ENCODE assay signal across 27 mouse cellular contexts in the genomic region with DNA sequence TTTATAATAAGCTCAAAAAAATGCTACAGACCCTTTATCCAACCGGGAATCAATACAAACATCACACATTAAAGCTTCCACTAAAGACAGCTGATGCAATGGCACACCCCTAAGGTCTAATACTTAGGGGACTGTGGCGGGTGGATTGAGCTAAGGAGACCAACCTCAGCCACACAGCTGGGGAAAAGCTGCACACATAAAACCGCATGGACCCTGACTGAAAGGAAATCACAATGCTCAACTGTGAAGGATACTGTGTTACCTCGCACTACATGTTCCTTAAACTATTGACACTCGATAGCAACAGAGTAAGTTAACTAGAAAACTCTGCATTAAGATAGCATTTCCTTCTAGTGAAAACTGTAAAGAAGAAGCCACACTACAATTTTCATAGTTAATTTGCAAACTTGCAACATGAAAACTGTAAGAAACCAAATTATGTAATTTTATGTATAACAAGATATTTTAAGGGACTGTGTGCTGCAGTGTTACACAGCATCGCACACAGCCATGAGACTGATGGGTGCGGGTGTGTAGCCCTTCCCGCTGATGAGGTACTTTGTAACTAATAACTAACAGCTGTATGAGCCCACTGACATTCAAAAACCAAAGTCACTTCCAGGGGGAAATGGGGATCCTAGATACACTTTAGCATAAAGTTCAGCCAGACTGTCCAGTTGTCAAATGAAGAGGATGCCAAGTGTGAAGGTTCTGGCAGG. TPM values are rescaled to one million over a fixed set of nuclear protein-coding genes. Genes with fewer than 3 reads are reported as not detected.
A peak's percentile ranks its signal among the peaks of the same experiment; 100 is the strongest.
DNase-seq lines count a peak whose midpoint lies in the region; ATAC-seq lines count a peak whose summit lies in the region.
"Had no signal": no experiment of that assay in that cellular context is flagged by ENCODE, and none has a peak within 500 bp of the region (broad histone marks: within the 10 kb centered on the region; RNA-seq: fewer than 3 reads in every experiment).

No protein-coding gene starts in this region.

- 56% methylated on average over 8 of the region's 8 CpGs for WGBS in embryonic facial prominence, embryonic 13.5 days
- 83% methylated on average over 8 of the region's 8 CpGs for WGBS in embryonic facial prominence, embryonic 10.5 days
- WGBS in limb, embryonic 13.5 days, result 51% methylated on average over 8 of the region's 8 CpGs
- WGBS in limb, embryonic 10.5 days, result 84% methylated on average over 8 of the region's 8 CpGs
- 55% methylated on average over 8 of the region's 8 CpGs for WGBS in embryonic facial prominence, embryonic 14.5 days
- 41% methylated on average over 8 of the region's 8 CpGs for whole genome bisulfite sequencing in limb, embryonic 15.5 days

- H3K9me3 ChIP-seq in embryonic facial prominence, embryonic 13.5 days, result no peaks in the 10 kb centered on the region
- H3K9me3 ChIP-seq in embryonic facial prominence, embryonic 10.5 days, result no peaks in the 10 kb centered on the region
- H3K9me3 ChIP-seq in limb, embryonic 13.5 days, result no peaks in the 10 kb centered on the region
- H3K9me3 ChIP-seq in limb, embryonic 10.5 days (replicated peaks), result no peaks in the 10 kb centered on the region
- H3K9me3 ChIP-seq in embryonic facial prominence, embryonic 14.5 days (ENCODE audit: control insufficient read depth, low read length), result no peaks in the 10 kb centered on the region
- H3K9me3 ChIP-seq in limb, embryonic 15.5 days, result no peaks in the 10 kb centered on the region
- H3K9me3 ChIP-seq: embryonic facial prominence, embryonic 12.5 days; heart, embryonic 15.5 days; hindbrain, embryonic 10.5 days; hindbrain, embryonic 13.5 days had no signal

- H3K4me3 ChIP-seq in embryonic facial prominence, embryonic 13.5 days, result no peak overlapping the region
- no peak overlapping the region for H3K4me3 ChIP-seq in embryonic facial prominence, embryonic 10.5 days
- no peak overlapping the region for H3K4me3 ChIP-seq in limb, embryonic 13.5 days
- no peak overlapping the region for H3K4me3 ChIP-seq in limb, embryonic 10.5 days
- H3K4me3 ChIP-seq in embryonic facial prominence, embryonic 14.5 days (ENCODE audit: low read depth, low read length), result no peak overlapping the region
- H3K4me3 ChIP-seq in limb, embryonic 15.5 days, result no peak overlapping the region
- H3K4me3 ChIP-seq: embryonic facial prominence, embryonic 12.5 days; heart, embryonic 15.5 days; hindbrain, embryonic 10.5 days; hindbrain, embryonic 13.5 days had no signal

- peaks cover 17% of the 10 kb centered on the region for H3K36me3 ChIP-seq in embryonic facial prominence, embryonic 13.5 days
- H3K36me3 ChIP-seq in embryonic facial prominence, embryonic 10.5 days (replicated peaks), result peaks cover 29% of the 10 kb centered on the region
- H3K36me3 ChIP-seq in limb, embryonic 13.5 days, result peaks cover 21% of the 10 kb centered on the region
- peaks cover 21% of the 10 kb centered on the region for H3K36me3 ChIP-seq in limb, embryonic 10.5 days
- peaks cover 18% of the 10 kb centered on the region for H3K36me3 ChIP-seq in embryonic facial prominence, embryonic 14.5 days (ENCODE audit: control insufficient read depth, insufficient read depth, low read length)
- peaks cover 10% of the 10 kb centered on the region; the same call in 1 of the 2 replicates for H3K36me3 ChIP-seq in limb, embryonic 15.5 days

- ATAC-seq in embryonic facial prominence, embryonic 13.5 days (ENCODE audit: insufficient number of reproducible peaks, insufficient read depth, low FRiP score, low TSS enrichment, low read depth), result no peak
- ATAC-seq in limb, embryonic 13.5 days (ENCODE audit: low FRiP score, low read depth), result peak; percentile 66
- ATAC-seq in embryonic facial prominence, embryonic 14.5 days (ENCODE audit: low read depth), result no peak
- ATAC-seq in limb, embryonic 15.5 days (ENCODE audit: insufficient number of reproducible peaks, low FRiP score, low TSS enrichment, low read depth), result no peak
- ATAC-seq: activated CD4-positive, CD25-positive, alpha-beta regulatory T cell, adult 4 months; forebrain, embryonic 14.5 days; forebrain, postnatal 0 days; hindbrain, embryonic 16.5 days had no signal

- peaks cover 4% of the 10 kb centered on the region; the same call in 1 of the 2 replicates for H3K4me1 ChIP-seq in embryonic facial prominence, embryonic 13.5 days
- H3K4me1 ChIP-seq in embryonic facial prominence, embryonic 10.5 days, result no peaks in the 10 kb centered on the region
- 0 out of 2 replicates have a peak, but pooled peaks cover 4% of the 10 kb centered on the region for H3K4me1 ChIP-seq in limb, embryonic 13.5 days
- no peaks in the 10 kb centered on the region for H3K4me1 ChIP-seq in limb, embryonic 10.5 days
- peaks cover 3% of the 10 kb centered on the region; the same call in 1 of the 2 replicates for H3K4me1 ChIP-seq in embryonic facial prominence, embryonic 14.5 days (ENCODE audit: control insufficient read depth, insufficient read depth, low read length)
- H3K4me1 ChIP-seq in limb, embryonic 15.5 days, result 0 out of 2 replicates have a peak, but pooled peaks cover 4% of the 10 kb centered on the region
- H3K4me1 ChIP-seq: embryonic facial prominence, embryonic 12.5 days; heart, embryonic 15.5 days; hindbrain, embryonic 10.5 days; hindbrain, embryonic 13.5 days had no signal

- H3K4me2 ChIP-seq in embryonic facial prominence, embryonic 13.5 days, result no peak overlapping the region
- H3K4me2 ChIP-seq in limb, embryonic 13.5 days (replicated peaks), result no peak overlapping the region
- no peak overlapping the region for H3K4me2 ChIP-seq in embryonic facial prominence, embryonic 14.5 days (ENCODE audit: low read depth, low read length)
- no peak overlapping the region for H3K4me2 ChIP-seq in limb, embryonic 15.5 days
- H3K4me2 ChIP-seq: embryonic facial prominence, embryonic 12.5 days; heart, embryonic 11.5 days; heart, embryonic 15.5 days; hindbrain, embryonic 13.5 days had no signal

- peak overlapping the region; percentile 39; the same call in 1 of the 2 replicates for H3K27ac ChIP-seq in embryonic facial prominence, embryonic 13.5 days
- no peak overlapping the region for H3K27ac ChIP-seq in embryonic facial prominence, embryonic 10.5 days (replicated peaks)
- H3K27ac ChIP-seq in limb, embryonic 13.5 days, result peak overlapping the region; percentile 16; the same call in 1 of the 2 replicates
- no peak overlapping the region for H3K27ac ChIP-seq in limb, embryonic 10.5 days
- no peak overlapping the region for H3K27ac ChIP-seq in embryonic facial prominence, embryonic 14.5 days (replicated peaks; ENCODE audit: low read depth, low read length)
- peak overlapping the region; percentile 33 for H3K27ac ChIP-seq in limb, embryonic 15.5 days
- H3K27ac ChIP-seq: embryonic facial prominence, embryonic 12.5 days; heart, embryonic 15.5 days; hindbrain, embryonic 10.5 days; hindbrain, embryonic 13.5 days had no signal

- DNase-seq in embryonic facial prominence, embryonic 10.5 days (ENCODE audit: low spot score), result no peak
- no peak for DNase-seq in limb, embryonic 10.5 days (ENCODE audit: low spot score)
- peak; percentile 24 for DNase-seq in embryonic facial prominence, embryonic 14.5 days (ENCODE audit: low spot score)
- DNase-seq in testis, postnatal 10 days (ENCODE audit: low spot score), result no peak
- DNase-seq: adrenal gland, adult 8-10 months; adrenal gland, postnatal 25 days; cerebellum, adult 11-12 months; cerebellum, adult 8-10 months; cerebellum, postnatal 10 days; cerebellum, postnatal 36 days; embryo, embryonic 11 days; forebrain, postnatal 0 days; gastrocnemius, postnatal 10 days; gastrocnemius, postnatal 36 days; heart, postnatal 10 days; heart, postnatal 36 days had no signal

- no peak overlapping the region for H3K9ac ChIP-seq in embryonic facial prominence, embryonic 13.5 days
- H3K9ac ChIP-seq in limb, embryonic 13.5 days, result no peak overlapping the region
- H3K9ac ChIP-seq in embryonic facial prominence, embryonic 14.5 days (ENCODE audit: low read depth, low read length), result no peak overlapping the region
- no peak overlapping the region for H3K9ac ChIP-seq in limb, embryonic 15.5 days
- H3K9ac ChIP-seq: embryonic facial prominence, embryonic 12.5 days; forebrain, postnatal 0 days; heart, embryonic 15.5 days; hindbrain, embryonic 13.5 days had no signal

- no peaks in the 10 kb centered on the region for H3K27me3 ChIP-seq in embryonic facial prominence, embryonic 13.5 days
- no peaks in the 10 kb centered on the region for H3K27me3 ChIP-seq in embryonic facial prominence, embryonic 10.5 days (replicated peaks; ENCODE audit: low read depth, poor library complexity, severe bottlenecking)
- no peaks in the 10 kb centered on the region for H3K27me3 ChIP-seq in limb, embryonic 13.5 days
- H3K27me3 ChIP-seq in limb, embryonic 10.5 days (ENCODE audit: low read depth, poor library complexity, severe bottlenecking), result no peaks in the 10 kb centered on the region
- no peaks in the 10 kb centered on the region for H3K27me3 ChIP-seq in embryonic facial prominence, embryonic 14.5 days (replicated peaks; ENCODE audit: control insufficient read depth, insufficient read depth, low read length)
- no peaks in the 10 kb centered on the region for H3K27me3 ChIP-seq in limb, embryonic 15.5 days
- H3K27me3 ChIP-seq: embryonic facial prominence, embryonic 12.5 days; heart, embryonic 15.5 days; hindbrain, embryonic 13.5 days had no signal

RNA-seq across cellular contexts. Expression of a gene that starts 14.8 kb away (rescaled TPM):
- polyA plus RNA-seq in embryonic facial prominence, embryonic 13.5 days (2015; fragmentation: Nextera tagmentation; extraction: Ambion mirVana), result 35.9 and 49.5 TPM in 2 replicates
- 21.3 and 22.2 TPM in 2 replicates for polyA plus RNA-seq in embryonic facial prominence, embryonic 10.5 days (2016; fragmentation: Nextera tagmentation; extraction: Ambion mirVana)
- 30.8 and 33.6 TPM in 2 replicates for polyA plus RNA-seq in limb, embryonic 13.5 days (2015; fragmentation: Nextera tagmentation; extraction: Ambion mirVana)
- polyA plus RNA-seq in limb, embryonic 10.5 days (2016; fragmentation: Nextera tagmentation; extraction: Ambion mirVana), result 15.6 and 21.5 TPM in 2 replicates
- 35.1 and 47.1 TPM in 2 replicates for polyA plus RNA-seq in embryonic facial prominence, embryonic 14.5 days (2014; fragmentation: Nextera tagmentation; extraction: Ambion mirVana)
- 30.7 and 37.1 TPM in 2 replicates for polyA plus RNA-seq in limb, embryonic 15.5 days (2015; fragmentation: Nextera tagmentation; extraction: Ambion mirVana)

RNA-seq across cellular contexts. Expression of a gene that starts 14.9 kb away (rescaled TPM):
- 8.2 and 11.1 TPM in 2 replicates for polyA plus RNA-seq in embryonic facial prominence, embryonic 13.5 days (2015; fragmentation: Nextera tagmentation; extraction: Ambion mirVana)
- polyA plus RNA-seq in embryonic facial prominence, embryonic 10.5 days (2016; fragmentation: Nextera tagmentation; extraction: Ambion mirVana), result 4.7 and 6.2 TPM in 2 replicates
- polyA plus RNA-seq in limb, embryonic 13.5 days (2015; fragmentation: Nextera tagmentation; extraction: Ambion mirVana), result 10.2 and 10.9 TPM in 2 replicates
- 2.0 and 3.7 TPM in 2 replicates for polyA plus RNA-seq in limb, embryonic 10.5 days (2016; fragmentation: Nextera tagmentation; extraction: Ambion mirVana)
- polyA plus RNA-seq in embryonic facial prominence, embryonic 14.5 days (2014; fragmentation: Nextera tagmentation; extraction: Ambion mirVana), result 9.0 and 9.7 TPM in 2 replicates
- 10.7 TPM in 2 replicates for polyA plus RNA-seq in limb, embryonic 15.5 days (2015; fragmentation: Nextera tagmentation; extraction: Ambion mirVana)

RNA-seq across cellular contexts. Expression of a gene that starts 15.1 kb away (rescaled TPM):
- polyA plus RNA-seq in embryonic facial prominence, embryonic 13.5 days (2015; fragmentation: Nextera tagmentation; extraction: Ambion mirVana), result 48.3 and 50.7 TPM in 2 replicates
- polyA plus RNA-seq in embryonic facial prominence, embryonic 10.5 days (2016; fragmentation: Nextera tagmentation; extraction: Ambion mirVana), result 50.4 and 52.9 TPM in 2 replicates
- 51.7 and 52.7 TPM in 2 replicates for polyA plus RNA-seq in limb, embryonic 13.5 days (2015; fragmentation: Nextera tagmentation; extraction: Ambion mirVana)
- 46.7 and 54.3 TPM in 2 replicates for polyA plus RNA-seq in limb, embryonic 10.5 days (2016; fragmentation: Nextera tagmentation; extraction: Ambion mirVana)
- 37.8 and 40.0 TPM in 2 replicates for polyA plus RNA-seq in embryonic facial prominence, embryonic 14.5 days (2014; fragmentation: Nextera tagmentation; extraction: Ambion mirVana)
- polyA plus RNA-seq in limb, embryonic 15.5 days (2015; fragmentation: Nextera tagmentation; extraction: Ambion mirVana), result 42.2 and 44.0 TPM in 2 replicates

RNA-seq across cellular contexts. Expression of a gene that starts 24.7 kb away (rescaled TPM):
- polyA plus RNA-seq in embryonic facial prominence, embryonic 13.5 days (2015; fragmentation: Nextera tagmentation; extraction: Ambion mirVana), result 303 and 307 TPM in 2 replicates
- 310 and 312 TPM in 2 replicates for polyA plus RNA-seq in embryonic facial prominence, embryonic 10.5 days (2016; fragmentation: Nextera tagmentation; extraction: Ambion mirVana)
- polyA plus RNA-seq in limb, embryonic 13.5 days (2015; fragmentation: Nextera tagmentation; extraction: Ambion mirVana), result 292 and 303 TPM in 2 replicates
- polyA plus RNA-seq in limb, embryonic 10.5 days (2016; fragmentation: Nextera tagmentation; extraction: Ambion mirVana), result 321 and 322 TPM in 2 replicates
- 276 and 290 TPM in 2 replicates for polyA plus RNA-seq in embryonic facial prominence, embryonic 14.5 days (2014; fragmentation: Nextera tagmentation; extraction: Ambion mirVana)
- polyA plus RNA-seq in limb, embryonic 15.5 days (2015; fragmentation: Nextera tagmentation; extraction: Ambion mirVana), result 280 and 288 TPM in 2 replicates

Comparison
In these comparisons a context has a peak if more than half of its experiments do, and no peak if none do; other contexts are left out.
1. H3K27ac ChIP-seq: peak in embryonic facial prominence, embryonic 13.5 days (single experiment), limb, embryonic 13.5 days (single experiment) and limb, embryonic 15.5 days (single experiment); none in embryonic facial prominence, embryonic 10.5 days (single experiment), limb, embryonic 10.5 days (single experiment) and embryonic facial prominence, embryonic 14.5 days (single experiment).